Mouse (Mus musculus) midbrain, embryonic 11.5 days (tissue): ENCODE data around the gene Psmd3. TPM values are rescaled to one million over a fixed set of nuclear protein-coding genes. Genes with fewer than 3 reads are reported as not detected.

ENCODE experiments used
- ATAC-seq: fragments of 200-750 bp; cut with Nextera tagmentation; 2 replicates; pipeline ENCODE4 v1.8.0; 2017; ENCODE audit warnings: moderate TSS enrichment, moderate library complexity; ENCODE audit not compliant: low FRiP score
- DNase-seq: peaks from one replicate; pipeline ENCODE4 v3.0.0; 2015; ENCODE audit warnings: low spot score; ENCODE audit errors: missing footprints
- H3K27ac ChIP-seq: fragments of 300-500 bp; sonication (generic); 2 replicates; pipeline ENCODE4 v1.5.1; 2014; ENCODE audit warnings: low read depth, low read length
- H3K27me3 ChIP-seq: fragments of 300-500 bp; sonication (generic); 2 replicates; pipeline ENCODE4 v1.6.1; 2014; ENCODE audit warnings: mild to moderate bottlenecking, low read length, moderate library complexity, mixed read lengths; ENCODE audit not compliant: control insufficient read depth, insufficient read depth
- H3K36me3 ChIP-seq: fragments of 300-500 bp; sonication (generic); 2 replicates; pipeline ENCODE4 v1.6.1; 2014; ENCODE audit warnings: mild to moderate bottlenecking, low read length, moderate library complexity, mixed read lengths; ENCODE audit not compliant: control insufficient read depth, insufficient read depth
- H3K4me1 ChIP-seq: fragments of 300-500 bp; sonication (generic); 2 replicates; pipeline ENCODE4 v1.6.1; 2014; ENCODE audit warnings: low read length; ENCODE audit not compliant: control insufficient read depth, insufficient read depth
- H3K4me2 ChIP-seq: fragments of 300-500 bp; sonication (generic); 2 replicates; pipeline ENCODE4 v1.6.1; 2014; ENCODE audit warnings: mild to moderate bottlenecking, moderate library complexity
- H3K4me3 ChIP-seq: fragments of 300-500 bp; sonication (generic); 2 replicates; pipeline ENCODE4 v1.5.1; 2014; ENCODE audit warnings: low read depth, low read length
- H3K9ac ChIP-seq: fragments of 300-500 bp; sonication (generic); 2 replicates; pipeline ENCODE4 v1.6.1; 2014; ENCODE audit warnings: low read length
- H3K9me3 ChIP-seq: fragments of 300-500 bp; sonication (generic); 2 replicates; pipeline ENCODE4 v1.6.1; 2016; ENCODE audit warnings: low read length; ENCODE audit not compliant: control insufficient read depth
- WGBS: fragments of 180-500 bp; shearing (Covaris S2); extraction: QIAGEN DNeasy Blood & Tissue Kit; methylation state at CpG from one replicate; pipeline ENCODE4 v1.1.7; 2014; 5-methylcytosine and 5-hydroxymethylcytosine counted together
- polyA plus RNA-seq: library from polyadenylated mRNA; unstranded; fragments of >200 nt; fragmentation: Nextera tagmentation; extraction: Ambion mirVana; gene quantifications from 2 replicates; pipeline ENCODE4 v1.2.1, GENCODE M21; 2014

Psmd3 gene
- polyA plus RNA-seq, 1 experiment from 2014 or later: 155 TPM

DNA sequence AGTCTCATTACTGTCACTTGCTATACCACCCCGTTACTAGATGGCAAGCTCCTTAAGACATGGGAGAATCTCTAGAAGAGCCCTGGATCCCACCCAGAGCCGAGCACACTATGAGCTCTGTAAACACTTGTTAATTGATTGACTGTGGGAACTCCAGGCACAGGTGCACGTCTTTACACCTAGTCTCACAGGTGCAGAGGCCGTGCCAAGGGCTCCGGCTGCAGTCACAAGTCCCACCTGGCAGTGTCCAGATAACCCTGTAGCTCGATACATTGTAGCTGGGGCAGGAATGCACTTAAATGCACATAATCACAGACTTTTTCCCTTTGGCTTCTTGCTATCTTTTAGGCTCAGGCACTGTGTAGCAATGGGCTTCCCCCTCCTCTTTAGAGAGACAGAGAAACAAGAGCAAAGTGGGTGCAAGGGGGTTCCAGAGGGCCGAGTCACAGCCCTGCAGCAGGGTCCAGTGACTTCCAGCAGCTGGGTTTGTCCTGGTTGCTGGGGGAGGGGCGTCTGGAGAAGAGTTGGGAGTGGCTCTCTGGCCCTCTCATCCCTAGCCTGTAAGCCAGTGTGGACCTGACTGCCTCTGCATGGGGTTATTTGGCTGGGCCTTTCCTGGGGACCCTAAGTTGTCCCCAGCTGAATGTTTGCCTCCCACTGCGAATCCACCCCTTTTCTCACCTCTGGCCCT lies 61.4 kb downstream of the Psmd3 start:
- H3K9me3 ChIP-seq: no peaks in the 10 kb centered on the region
- peak; percentile 30; the same call in 1 of the 2 replicates for ATAC-seq
- peak overlapping the region; percentile 93 for H3K27ac ChIP-seq
- H3K4me2 ChIP-seq: peak overlapping the region; percentile 53
- H3K4me1 ChIP-seq: peaks cover 70% of the 10 kb centered on the region
- 6% methylated on average over 9 of the region's 9 CpGs for WGBS
- no peaks in the 10 kb centered on the region for H3K27me3 ChIP-seq
- H3K4me3 ChIP-seq: peak overlapping the region; percentile 73
- no peaks in the 10 kb centered on the region for H3K36me3 ChIP-seq
- DNase-seq: peak; percentile 95
- H3K9ac ChIP-seq: peak overlapping the region; percentile 90

DNA sequence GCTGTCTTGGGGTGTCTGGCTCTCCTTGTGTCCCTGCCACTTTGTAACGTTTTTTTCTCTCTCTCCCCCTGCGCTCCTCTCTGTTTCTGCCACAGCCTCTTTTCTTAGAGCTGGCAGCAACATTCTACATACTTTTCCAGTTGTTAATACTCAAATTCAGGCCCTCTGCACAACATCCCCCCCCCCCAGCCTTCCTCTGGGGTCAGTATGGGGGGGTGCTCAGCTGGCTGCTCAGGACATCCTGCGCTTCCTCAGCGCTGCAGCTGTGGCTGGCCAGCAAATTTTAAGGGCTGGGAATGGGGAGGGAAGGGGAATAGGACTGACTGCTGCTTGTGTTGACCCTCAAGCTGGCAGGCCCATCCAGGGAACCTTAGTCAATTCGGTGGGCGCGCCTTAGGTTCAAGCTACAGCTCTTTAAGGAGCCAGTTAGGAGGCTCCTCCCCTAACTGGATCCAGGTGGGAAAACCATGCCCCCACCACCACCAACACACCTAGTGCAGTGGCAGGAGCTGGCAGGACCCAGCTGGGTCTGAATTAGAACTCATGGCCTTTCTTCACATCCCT lies 62.2 kb downstream of the Psmd3 start:
- Histone ChIP-seq H3K4me3 (peak overlapping the region; percentile 73), H3K36me3 (no peaks in the 10 kb centered on the region), H3K27ac (peak overlapping the region; percentile 93), H3K9me3 (no peaks in the 10 kb centered on the region), H3K4me2 (peak overlapping the region; percentile 53), H3K9ac (peak overlapping the region; percentile 90), H3K4me1 (peaks cover 75% of the 10 kb centered on the region), H3K27me3 (no peaks in the 10 kb centered on the region)
- ATAC-seq (no peak), DNase-seq (no peak)
- WGBS: 37% methylated on average over 7 of the region's 7 CpGs

Other genes starting within 250 kb of the Psmd3 start
- gene Mien1, start 243.6 kb upstream of the Psmd3 start, polyA plus RNA-seq: 145 and 158 TPM in 2 replicates
- 0.60 and 1.0 TPM in 2 replicates for gene Grb7, start 236.2 kb upstream of the Psmd3 start, polyA plus RNA-seq
- 0.07 and 0.18 TPM in 2 replicates for gene Ikzf3, start 136.5 kb upstream of the Psmd3 start, polyA plus RNA-seq
- gene Zpbp2, start 131.5 kb upstream of the Psmd3 start, polyA plus RNA-seq: 0.23 and 0.26 TPM in 2 replicates
- 9.7 and 12.0 TPM in 2 replicates for gene Ormdl3, start 95.2 kb upstream of the Psmd3 start, polyA plus RNA-seq
- not detected in 2 replicates for gene Lrrc3c, start 84.3 kb upstream of the Psmd3 start, polyA plus RNA-seq
- gene Gm12355, start 56.9 kb upstream of the Psmd3 start, polyA plus RNA-seq: 1.3 and 1.4 TPM in 2 replicates
- not detected in 2 replicates for gene Gsdma3, start 56.2 kb upstream of the Psmd3 start, polyA plus RNA-seq
- gene Gsdma2, start 35.8 kb upstream of the Psmd3 start, polyA plus RNA-seq: not detected in 2 replicates
- gene Gsdma, start 18.2 kb upstream of the Psmd3 start, polyA plus RNA-seq: not detected in 2 replicates
- gene Csf3, start 18.7 kb downstream of the Psmd3 start, polyA plus RNA-seq: not detected in 2 replicates
- gene Med24, start 46.9 kb downstream of the Psmd3 start, polyA plus RNA-seq: 66.1 and 67.1 TPM in 2 replicates
- gene Thra, start 58.1 kb downstream of the Psmd3 start, polyA plus RNA-seq: 21.9 and 23.7 TPM in 2 replicates
- 0.93 and 1.2 TPM in 2 replicates for gene Nr1d1, start 92.8 kb downstream of the Psmd3 start, polyA plus RNA-seq
- 24.0 and 25.1 TPM in 2 replicates for gene Msl1, start 113.0 kb downstream of the Psmd3 start, polyA plus RNA-seq
- 51.9 and 53.1 TPM in 2 replicates for gene Casc3, start 122.4 kb downstream of the Psmd3 start, polyA plus RNA-seq
- gene Rapgefl1, start 154.2 kb downstream of the Psmd3 start, polyA plus RNA-seq: 1.6 and 1.8 TPM in 2 replicates
- 4.4 and 5.9 TPM in 2 replicates for gene Wipf2, start 181.1 kb downstream of the Psmd3 start, polyA plus RNA-seq
- gene Cdc6, start 225.2 kb downstream of the Psmd3 start, polyA plus RNA-seq: 44.3 and 45.0 TPM in 2 replicates
- 13.2 and 14.8 TPM in 2 replicates for gene Rara, start 245.3 kb downstream of the Psmd3 start, polyA plus RNA-seq